Comparison of ENCODE assay signal across 8 mouse cellular contexts in genomic region chr1:92473165-92474041, GRCm38 (mm10). TPM values are rescaled to one million over a fixed set of nuclear protein-coding genes. Genes with fewer than 3 reads are reported as not detected.
DNase-seq lines count a peak whose midpoint lies in the region; ATAC-seq and TF ChIP-seq lines count a peak whose summit lies in the region.

TSS of gene Ndufa10 (minus strand) at chr1:92473860.

- peaks cover 5% of the 10 kb centered on the region for H3K4me1 ChIP-seq in cortical plate, adult 2 months (ENCODE audit: control insufficient read depth, insufficient read depth, low read length)
- H3K4me1 ChIP-seq in megakaryocyte, embryonic 14.5 days = peaks cover 48% of the 10 kb centered on the region

- H3K27me3 ChIP-seq in megakaryocyte, embryonic 14.5 days (replicated peaks) = peaks cover 6% of the 10 kb centered on the region

- peak; percentile 47; the same call in 1 of the 2 replicates for TF ChIP-seq POLR2A in cortical plate, adult 2 months (IDR thresholded peaks at IDR 0.05; ENCODE audit: extremely low read depth, insufficient read depth, low read length)

- H3K36me3 ChIP-seq in megakaryocyte, embryonic 14.5 days (replicated peaks; ENCODE audit: low read length) = peaks cover 30% of the 10 kb centered on the region

- no peak for TF ChIP-seq CTCF in cortical plate, adult 2 months (IDR thresholded peaks at IDR 0.05; ENCODE audit: extremely low read depth, insufficient read depth, low read length)

- peak; percentile 85 for ATAC-seq in activated CD4-positive, CD25-positive, alpha-beta regulatory T cell, adult 4 months

- peak within 1 kb of the TSS; percentile 80 for H3K4me3 ChIP-seq in cortical plate, adult 2 months (ENCODE audit: insufficient read depth, low read length)
- H3K4me3 ChIP-seq in megakaryocyte, embryonic 14.5 days (replicated peaks) = peak within 1 kb of the TSS; percentile 96

- H3K27ac ChIP-seq in cortical plate, adult 2 months (ENCODE audit: insufficient read depth, low read length) = peak within 1 kb of the TSS; percentile 49; the same call in 1 of the 2 replicates

- DNase-seq in gastrocnemius, adult 8-10 months (ENCODE audit: low spot score in 2 of 2) = peak; percentile 88
- DNase-seq in hindlimb bud, embryonic 11.5 days (ENCODE audit: extremely low spot score, low read depth, low spot score) = peak; percentile 69
- DNase-seq in left cerebral cortex, adult 8-10 months (ENCODE audit: low spot score in 2 of 2) = peak; percentile 81 to 97
- peak; percentile 93 to 95 for DNase-seq in right cerebral cortex, postnatal 10 days (ENCODE audit: low spot score in 2 of 2)
- peak; percentile 97 for DNase-seq in urinary bladder, postnatal 25 days (ENCODE audit: low spot score)

- no peaks in the 10 kb centered on the region for H3K9me3 ChIP-seq in megakaryocyte, embryonic 14.5 days

RNA-seq across cellular contexts. Expression of gene Ndufa10, which starts in this region (rescaled TPM):
- polyA plus RNA-seq in activated CD4-positive, CD25-positive, alpha-beta regulatory T cell, adult 4 months (2017; shearing (Covaris generic)) = 100 to 1,000 TPM; 175 to 212 TPM
- 173 and 175 TPM in 2 replicates for polyA plus RNA-seq in cortical plate, adult 2 months (2012; rRNA removed)
- 100 to 1,000 TPM; 379 to 417 (median 390) TPM for total RNA-seq in gastrocnemius, adult 8-10 months (2022)
- 100 to 1,000 TPM; 219 to 243 (median 235) TPM for total RNA-seq in left cerebral cortex, adult 8-10 months (2022)
- polyA plus RNA-seq in megakaryocyte, embryonic 14.5 days (2012; ENCODE audit: insufficient read depth, low replicate concordance) = 20.9 and 27.2 TPM in 2 replicates

Comparison
In these comparisons a context has a peak if more than half of its experiments do, and no peak if none do; other contexts are left out.
1. Peak in every context shown above with its lines: DNase-seq, ATAC-seq, H3K4me3 ChIP-seq and H3K27ac ChIP-seq.